In the genomic region with DNA sequence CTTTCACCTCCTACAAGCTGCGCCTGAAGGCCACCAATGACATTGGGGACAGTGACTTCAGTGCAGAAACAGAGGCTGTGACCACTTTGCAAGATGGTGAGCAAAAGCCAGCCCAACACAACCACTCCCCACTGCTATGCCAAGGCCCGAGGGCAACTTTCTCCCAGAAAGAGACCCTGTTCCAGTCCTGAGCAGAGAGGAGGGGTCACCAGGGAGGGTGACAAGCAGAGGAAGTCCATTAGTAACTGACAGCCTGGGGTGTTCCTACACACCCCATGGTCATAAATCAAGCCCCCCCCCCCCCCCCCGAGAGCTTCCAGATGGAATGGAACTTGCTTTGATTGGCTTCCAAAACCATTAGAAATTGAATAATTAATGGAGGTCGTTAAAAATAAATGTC, we compare ENCODE assay signal across 23 mouse cellular contexts.
DNase-seq lines count a peak whose midpoint lies in the region; ATAC-seq lines count a peak whose summit lies in the region.
"Had no signal": no experiment of that assay in that cellular context is flagged by ENCODE, and none has a peak within 500 bp of the region (broad histone marks: within the 10 kb centered on the region; RNA-seq: fewer than 3 reads in every experiment).

No protein-coding gene starts in this region.

- H3K27ac ChIP-seq in kidney, embryonic 15.5 days, result peak overlapping the region; percentile 49
- H3K27ac ChIP-seq in midbrain, embryonic 10.5 days (replicated peaks), result 0 out of 2 replicates have a peak overlapping the region, but pooled peaks have one; percentile 52
- H3K27ac ChIP-seq in midbrain, embryonic 15.5 days, result no peak overlapping the region
- H3K27ac ChIP-seq in limb, embryonic 11.5 days (replicated peaks; ENCODE audit: low read depth, low read length), result no peak overlapping the region
- H3K27ac ChIP-seq in neural tube, embryonic 13.5 days (replicated peaks), result peak overlapping the region; percentile 65; the same call in 1 of the 2 replicates
- H3K27ac ChIP-seq: forebrain, embryonic 13.5 days; hindbrain, embryonic 12.5 days; limb, embryonic 15.5 days; liver, embryonic 13.5 days; macrophage had no signal

- no peak overlapping the region for H3K9ac ChIP-seq in kidney, embryonic 15.5 days
- H3K9ac ChIP-seq in midbrain, embryonic 15.5 days, result no peak overlapping the region
- H3K9ac ChIP-seq in limb, embryonic 11.5 days (ENCODE audit: low read length), result no peak overlapping the region
- no peak overlapping the region for H3K9ac ChIP-seq in neural tube, embryonic 13.5 days
- H3K9ac ChIP-seq: forebrain, embryonic 13.5 days; hindbrain, embryonic 12.5 days; limb, embryonic 15.5 days; liver, embryonic 13.5 days had no signal

- WGBS in kidney, embryonic 15.5 days, result 23% methylated on average over 4 of the region's 4 CpGs
- WGBS in midbrain, embryonic 10.5 days, result 78% methylated on average over 4 of the region's 4 CpGs
- WGBS in midbrain, embryonic 15.5 days, result 74% methylated on average over 4 of the region's 4 CpGs
- 31% methylated on average over 4 of the region's 4 CpGs for WGBS in limb, embryonic 11.5 days
- WGBS in neural tube, embryonic 13.5 days, result 38% methylated on average over 4 of the region's 4 CpGs

- DNase-seq in kidney, adult 9 months, result no peak
- DNase-seq in midbrain, embryonic 10.5 days (ENCODE audit: low spot score), result no peak
- DNase-seq in limb, embryonic 11.5 days (ENCODE audit: low spot score), result peak; percentile 30
- no peak for DNase-seq in frontal cortex, postnatal 25 days (ENCODE audit: low spot score in 2 of 2)
- DNase-seq: adrenal gland, postnatal 14 days; cerebellum, adult 11 months; cerebellum, adult 9-10 months; cerebellum, postnatal 36 days; gastrocnemius, postnatal 14 days; heart, postnatal 14 days; liver, embryonic 13.5 days; lung, adult 2 months; lung, postnatal 10 days; right cerebral cortex, postnatal 14 days; thymus, postnatal 4 days had no signal

- no peaks in the 10 kb centered on the region for H3K9me3 ChIP-seq in kidney, embryonic 15.5 days (replicated peaks)
- H3K9me3 ChIP-seq in midbrain, embryonic 10.5 days (replicated peaks), result no peaks in the 10 kb centered on the region
- H3K9me3 ChIP-seq in midbrain, embryonic 15.5 days, result no peaks in the 10 kb centered on the region
- no peaks in the 10 kb centered on the region for H3K9me3 ChIP-seq in limb, embryonic 11.5 days (ENCODE audit: control insufficient read depth, low read length)
- H3K9me3 ChIP-seq in neural tube, embryonic 13.5 days, result peaks cover 7% of the 10 kb centered on the region; the same call in 1 of the 2 replicates
- H3K9me3 ChIP-seq: forebrain, embryonic 13.5 days; limb, embryonic 15.5 days had no signal

- H3K4me2 ChIP-seq in kidney, embryonic 15.5 days, result no peak overlapping the region
- no peak overlapping the region for H3K4me2 ChIP-seq in midbrain, embryonic 15.5 days
- H3K4me2 ChIP-seq in limb, embryonic 11.5 days (ENCODE audit: low read depth, severe bottlenecking), result no peak overlapping the region
- no peak overlapping the region for H3K4me2 ChIP-seq in neural tube, embryonic 13.5 days
- H3K4me2 ChIP-seq: forebrain, embryonic 13.5 days; hindbrain, embryonic 12.5 days; limb, embryonic 15.5 days; liver, embryonic 13.5 days had no signal

- no peaks in the 10 kb centered on the region for H3K27me3 ChIP-seq in kidney, embryonic 15.5 days
- H3K27me3 ChIP-seq in midbrain, embryonic 10.5 days (ENCODE audit: low read depth, poor library complexity, severe bottlenecking), result no peaks in the 10 kb centered on the region
- no peaks in the 10 kb centered on the region for H3K27me3 ChIP-seq in midbrain, embryonic 15.5 days (replicated peaks)
- no peaks in the 10 kb centered on the region for H3K27me3 ChIP-seq in limb, embryonic 11.5 days (ENCODE audit: control insufficient read depth, insufficient read depth, low read length)
- no peaks in the 10 kb centered on the region for H3K27me3 ChIP-seq in neural tube, embryonic 13.5 days
- H3K27me3 ChIP-seq: forebrain, embryonic 13.5 days; hindbrain, embryonic 12.5 days; limb, embryonic 15.5 days; liver, embryonic 13.5 days had no signal

- no peaks in the 10 kb centered on the region for H3K36me3 ChIP-seq in kidney, embryonic 15.5 days
- H3K36me3 ChIP-seq in midbrain, embryonic 10.5 days, result no peaks in the 10 kb centered on the region
- H3K36me3 ChIP-seq in midbrain, embryonic 15.5 days (replicated peaks), result no peaks in the 10 kb centered on the region
- no peaks in the 10 kb centered on the region for H3K36me3 ChIP-seq in limb, embryonic 11.5 days (ENCODE audit: control insufficient read depth, insufficient read depth, low read length)
- H3K36me3 ChIP-seq in neural tube, embryonic 13.5 days, result peaks cover 4% of the 10 kb centered on the region; the same call in 1 of the 2 replicates
- H3K36me3 ChIP-seq: hindbrain, embryonic 12.5 days; limb, embryonic 15.5 days; liver, embryonic 13.5 days had no signal

- no peak overlapping the region for H3K4me3 ChIP-seq in kidney, embryonic 15.5 days (replicated peaks)
- H3K4me3 ChIP-seq in midbrain, embryonic 10.5 days, result no peak overlapping the region
- H3K4me3 ChIP-seq in midbrain, embryonic 15.5 days, result no peak overlapping the region
- H3K4me3 ChIP-seq in limb, embryonic 11.5 days (ENCODE audit: low read depth, low read length), result no peak overlapping the region
- H3K4me3 ChIP-seq in neural tube, embryonic 13.5 days, result no peak overlapping the region
- H3K4me3 ChIP-seq: forebrain, embryonic 13.5 days; hindbrain, embryonic 12.5 days; limb, embryonic 15.5 days; liver, embryonic 13.5 days had no signal

- peak; percentile 87 for ATAC-seq in kidney, embryonic 15.5 days (replicated peaks; ENCODE audit: low FRiP score)
- ATAC-seq in midbrain, embryonic 15.5 days (replicated peaks), result no peak
- ATAC-seq in limb, embryonic 11.5 days (ENCODE audit: insufficient number of reproducible peaks, low FRiP score, low TSS enrichment, low read depth), result no peak
- ATAC-seq in neural tube, embryonic 13.5 days (ENCODE audit: low read depth), result peak; percentile 40; the same call in 1 of the 2 replicates
- ATAC-seq: CD4-positive, CD25-positive, alpha-beta regulatory T cell, adult 4 months; forebrain, embryonic 13.5 days had no signal

- H3K4me1 ChIP-seq in kidney, embryonic 15.5 days, result peaks cover 18% of the 10 kb centered on the region
- peaks cover 29% of the 10 kb centered on the region for H3K4me1 ChIP-seq in midbrain, embryonic 10.5 days
- peaks cover 3% of the 10 kb centered on the region; the same call in 1 of the 2 replicates for H3K4me1 ChIP-seq in midbrain, embryonic 15.5 days
- peaks cover 9% of the 10 kb centered on the region for H3K4me1 ChIP-seq in limb, embryonic 11.5 days (ENCODE audit: control insufficient read depth, insufficient read depth, low read length)
- H3K4me1 ChIP-seq in neural tube, embryonic 13.5 days (replicated peaks), result peaks cover 11% of the 10 kb centered on the region
- H3K4me1 ChIP-seq: liver, embryonic 13.5 days had no signal

Comparison
In these comparisons a context has a peak if more than half of its experiments do, and no peak if none do; other contexts are left out.
1. H3K27ac ChIP-seq: peak in kidney, embryonic 15.5 days (single experiment), midbrain, embryonic 10.5 days (single experiment) and neural tube, embryonic 13.5 days (single experiment); none in midbrain, embryonic 15.5 days (single experiment) and limb, embryonic 11.5 days (single experiment).
2. ATAC-seq: peak in kidney, embryonic 15.5 days (single experiment) and neural tube, embryonic 13.5 days (single experiment); none in midbrain, embryonic 15.5 days (single experiment) and limb, embryonic 11.5 days (single experiment).